Comparison of ENCODE assay signal across 20 mouse cellular contexts in genomic region chr3:19458386-19458785, GRCm38 (mm10).
DNase-seq lines count a peak whose midpoint lies in the region; ATAC-seq lines count a peak whose summit lies in the region.
"Had no signal": no experiment of that assay in that cellular context is flagged by ENCODE, and none has a peak within 500 bp of the region (broad histone marks: within the 10 kb centered on the region; RNA-seq: fewer than 3 reads in every experiment).

No protein-coding gene starts in this region.

- peak; percentile 53 for ATAC-seq in activated CD4-positive, CD25-positive, alpha-beta regulatory T cell, adult 4 months
- peak; percentile 57 for ATAC-seq in inflammation-experienced regulatory T-cells, adult 6 months
- ATAC-seq: forebrain, embryonic 13.5 days; forebrain, embryonic 15.5 days; forebrain, postnatal 0 days; Patski had no signal

- peak; percentile 17 for DNase-seq in CD4-positive helper T cell, adult 2 months (ENCODE audit: low read depth, low spot score)
- peak; percentile 17 for DNase-seq in CD4-positive, CD25-positive, alpha-beta regulatory T cell, adult 2 months (ENCODE audit: low read depth, low spot score)
- DNase-seq in adrenal gland, adult 2 months = no peak
- no peak for DNase-seq in kidney, postnatal 14 days
- DNase-seq in layer of hippocampus, postnatal 10 days (ENCODE audit: low spot score in 2 of 2) = no peak
- DNase-seq in heart, postnatal 4 days = no peak
- DNase-seq: adrenal gland, adult 8-10 months; adrenal gland, postnatal 14 days; adrenal gland, postnatal 36 days; cerebellum, adult 11-12 months; cerebellum, adult 2 months; cerebellum, adult 9-10 months; cerebellum, postnatal 10 days; cerebellum, postnatal 25 days; forebrain, postnatal 0 days had no signal

Comparison
In these comparisons a context has a peak if more than half of its experiments do, and no peak if none do; other contexts are left out.
1. DNase-seq: peak in CD4-positive helper T cell, adult 2 months (single experiment) and CD4-positive, CD25-positive, alpha-beta regulatory T cell, adult 2 months (single experiment); none in adrenal gland, adult 2 months (single experiment), kidney, postnatal 14 days (single experiment), layer of hippocampus, postnatal 10 days (0 of 2) and heart, postnatal 4 days (single experiment).